8 mouse cellular contexts compared by ENCODE assay signal in the genomic region with DNA sequence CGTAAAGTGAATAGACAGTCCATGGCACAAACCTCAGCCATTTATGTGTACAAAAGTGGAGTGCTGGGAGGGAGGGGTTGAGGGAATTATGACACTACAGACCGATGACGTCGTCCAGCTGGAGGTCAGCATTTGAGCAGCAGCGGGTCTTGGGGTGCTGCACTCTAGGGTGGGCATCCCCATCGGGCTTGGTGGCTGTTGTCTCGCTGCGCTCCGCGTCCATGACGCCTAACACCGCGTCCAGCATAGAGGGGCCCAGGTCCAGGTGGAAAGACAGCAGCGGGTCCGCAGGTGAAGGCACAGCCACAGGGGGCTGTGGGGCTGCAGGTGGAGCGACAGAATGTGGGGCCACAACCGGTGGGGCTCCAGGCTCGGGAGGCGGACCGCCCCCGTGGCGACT. TPM values are rescaled to one million over a fixed set of nuclear protein-coding genes. Genes with fewer than 3 reads are reported as not detected.
DNase-seq lines count a peak whose midpoint lies in the region; ATAC-seq and TF ChIP-seq lines count a peak whose summit lies in the region.

No protein-coding gene starts in this region.

- no peak for TF ChIP-seq CTCF in E14TG2a.4 (conservative IDR thresholded peaks at IDR 0.05; ENCODE audit: low read length)

- H3K4me3 ChIP-seq in heart, embryonic 12.5 days = peak overlapping the region; percentile 80
- peak overlapping the region; percentile 86 for H3K4me3 ChIP-seq in E14TG2a.4 (replicated peaks; ENCODE audit: low read length)
- H3K4me3 ChIP-seq in forebrain, embryonic 10.5 days = peak overlapping the region; percentile 75
- peak overlapping the region; percentile 85 for H3K4me3 ChIP-seq in liver, embryonic 13.5 days (replicated peaks)

- H3K36me3 ChIP-seq in heart, embryonic 12.5 days = peaks cover 29% of the 10 kb centered on the region
- H3K36me3 ChIP-seq in E14TG2a.4 (ENCODE audit: insufficient read depth, low read length) = peaks cover 24% of the 10 kb centered on the region
- peaks cover 23% of the 10 kb centered on the region for H3K36me3 ChIP-seq in forebrain, embryonic 10.5 days (replicated peaks)
- H3K36me3 ChIP-seq in liver, embryonic 13.5 days = peaks cover 20% of the 10 kb centered on the region

- no peak for ATAC-seq in heart, embryonic 12.5 days (ENCODE audit: insufficient number of reproducible peaks, low FRiP score)
- no peak for ATAC-seq in liver, embryonic 13.5 days (ENCODE audit: low read depth)

- H3K4me2 ChIP-seq in heart, embryonic 12.5 days = peak overlapping the region; percentile 98
- peak overlapping the region; percentile 99 for H3K4me2 ChIP-seq in liver, embryonic 13.5 days

- no peak overlapping the region for H3K9ac ChIP-seq in heart, embryonic 12.5 days
- no peak overlapping the region for H3K9ac ChIP-seq in liver, embryonic 13.5 days

- no peaks in the 10 kb centered on the region for H3K9me3 ChIP-seq in heart, embryonic 12.5 days (replicated peaks)
- no peaks in the 10 kb centered on the region for H3K9me3 ChIP-seq in E14TG2a.4 (ENCODE audit: low read length)
- 0 out of 2 replicates have a peak, but pooled peaks cover 3% of the 10 kb centered on the region for H3K9me3 ChIP-seq in forebrain, embryonic 10.5 days
- no peaks in the 10 kb centered on the region for H3K9me3 ChIP-seq in liver, embryonic 13.5 days (replicated peaks)

- no peak overlapping the region for H3K27ac ChIP-seq in heart, embryonic 12.5 days (ENCODE audit: poor library complexity, severe bottlenecking)
- H3K27ac ChIP-seq in forebrain, embryonic 10.5 days = no peak overlapping the region
- no peak overlapping the region for H3K27ac ChIP-seq in liver, embryonic 13.5 days

- peaks cover 15% of the 10 kb centered on the region for H3K27me3 ChIP-seq in heart, embryonic 12.5 days (replicated peaks)
- H3K27me3 ChIP-seq in E14TG2a.4 (ENCODE audit: insufficient read depth, low read length) = peaks cover 3% of the 10 kb centered on the region; the same call in 1 of the 2 replicates
- H3K27me3 ChIP-seq in forebrain, embryonic 10.5 days (ENCODE audit: poor library complexity, severe bottlenecking) = peaks cover 30% of the 10 kb centered on the region
- H3K27me3 ChIP-seq in liver, embryonic 13.5 days = peaks cover 12% of the 10 kb centered on the region

- peaks cover 29% of the 10 kb centered on the region for H3K4me1 ChIP-seq in heart, embryonic 12.5 days (replicated peaks)
- peaks cover 91% of the 10 kb centered on the region for H3K4me1 ChIP-seq in E14TG2a.4 (replicated peaks; ENCODE audit: low read depth, low read length)
- peaks cover 35% of the 10 kb centered on the region for H3K4me1 ChIP-seq in forebrain, embryonic 10.5 days
- H3K4me1 ChIP-seq in liver, embryonic 13.5 days (replicated peaks) = peaks cover 52% of the 10 kb centered on the region

- 25% methylated on average over 22 of the region's 22 CpGs for WGBS in heart, embryonic 12.5 days
- 20% methylated on average over 22 of the region's 22 CpGs for WGBS in forebrain, embryonic 10.5 days
- 39% methylated on average over 22 of the region's 22 CpGs for WGBS in liver, embryonic 13.5 days (ENCODE audit: insufficient replicate concordance)

- no peak for DNase-seq in heart, adult 18-20 months
- DNase-seq in forebrain, embryonic 10.5 days (ENCODE audit: extremely low spot score, low spot score) = no peak
- DNase-seq in liver, embryonic 13.5 days = no peak
- no peak for DNase-seq in thymus, postnatal 4 days
- no peak for DNase-seq in kidney, postnatal 4 days
- DNase-seq in adrenal gland, postnatal 14 days = no peak

RNA-seq across cellular contexts. Expression of a gene that starts 1.1 kb away (rescaled TPM):
- polyA plus RNA-seq in heart, embryonic 12.5 days (2016; fragmentation: Nextera tagmentation; extraction: Ambion mirVana) = 2.3 and 2.5 TPM in 2 replicates
- 1 to 10 TPM; 2.6 TPM for total RNA-seq in heart, adult 18-20 months (2021)
- polyA plus RNA-seq in forebrain, embryonic 10.5 days (2016; fragmentation: Nextera tagmentation; extraction: Ambion mirVana) = 1.7 and 1.8 TPM in 2 replicates
- 0.83 and 0.88 TPM in 2 replicates for polyA plus RNA-seq in liver, embryonic 13.5 days (2015; fragmentation: Nextera tagmentation; extraction: Ambion mirVana)
- total RNA-seq in adrenal gland, postnatal 14 days (2021) = 8.7 and 11.8 TPM in 2 replicates

RNA-seq across cellular contexts. Expression of a gene that starts 13.4 kb away (rescaled TPM):
- 25.2 and 30.1 TPM in 2 replicates for polyA plus RNA-seq in heart, embryonic 12.5 days (2016; fragmentation: Nextera tagmentation; extraction: Ambion mirVana)
- 1 to 10 TPM; 4.1 to 4.6 TPM for total RNA-seq in heart, adult 18-20 months (2021)
- 18.3 and 22.1 TPM in 2 replicates for polyA plus RNA-seq in forebrain, embryonic 10.5 days (2016; fragmentation: Nextera tagmentation; extraction: Ambion mirVana)
- polyA plus RNA-seq in liver, embryonic 13.5 days (2015; fragmentation: Nextera tagmentation; extraction: Ambion mirVana) = 8.0 and 8.5 TPM in 2 replicates
- 27.8 and 29.7 TPM in 2 replicates for total RNA-seq in adrenal gland, postnatal 14 days (2021)

RNA-seq across cellular contexts. Expression of a gene that starts 14.4 kb away (rescaled TPM):
- 77.6 and 79.2 TPM in 2 replicates for polyA plus RNA-seq in heart, embryonic 12.5 days (2016; fragmentation: Nextera tagmentation; extraction: Ambion mirVana)
- 10 to 100 TPM; 21.2 to 31.9 TPM for total RNA-seq in heart, adult 18-20 months (2021)
- polyA plus RNA-seq in forebrain, embryonic 10.5 days (2016; fragmentation: Nextera tagmentation; extraction: Ambion mirVana) = 60.6 and 61.5 TPM in 2 replicates
- polyA plus RNA-seq in liver, embryonic 13.5 days (2015; fragmentation: Nextera tagmentation; extraction: Ambion mirVana) = 16.3 and 22.9 TPM in 2 replicates
- 97.9 and 129 TPM in 2 replicates for total RNA-seq in adrenal gland, postnatal 14 days (2021)

RNA-seq across cellular contexts. Expression of a gene that starts 32.0 kb away (rescaled TPM):
- polyA plus RNA-seq in heart, embryonic 12.5 days (2016; fragmentation: Nextera tagmentation; extraction: Ambion mirVana) = 0.65 and 0.97 TPM in 2 replicates
- total RNA-seq in heart, adult 18-20 months (2021) = under 1 TPM; 0.69 to 0.92 TPM
- 32.6 and 33.0 TPM in 2 replicates for polyA plus RNA-seq in forebrain, embryonic 10.5 days (2016; fragmentation: Nextera tagmentation; extraction: Ambion mirVana)
- polyA plus RNA-seq in liver, embryonic 13.5 days (2015; fragmentation: Nextera tagmentation; extraction: Ambion mirVana) = 0.36 and 0.52 TPM in 2 replicates
- 5.2 and 5.6 TPM in 2 replicates for total RNA-seq in adrenal gland, postnatal 14 days (2021)
